Mouse (Mus musculus) brain, embryonic 14.5 days (tissue): ENCODE measurements around the gene Pde4d. TPM values are rescaled to one million over a fixed set of nuclear protein-coding genes. Genes with fewer than 3 reads are reported as not detected.
A peak's percentile ranks its signal among the peaks of the same experiment; 100 is the strongest.

Experiments
- DNase-seq: peaks from one replicate; pipeline ENCODE4 v3.0.0-alpha.2; 2011; ENCODE audit warnings: low read depth
- CTCF ChIP-seq: fragments of 200-500 bp; IDR thresholded peaks from 2 replicates; pipeline ENCODE4 v1.5.1; 2012; ENCODE audit warnings: inconsistent platforms, mild to moderate bottlenecking, moderate library complexity, borderline replicate concordance; ENCODE audit not compliant: insufficient read depth, insufficient read length; ENCODE audit errors: extremely low read depth
- POLR2A ChIP-seq: fragments of 200-500 bp; IDR thresholded peaks from 2 replicates; pipeline ENCODE4 v1.6.1; 2012; ENCODE audit warnings: mild to moderate bottlenecking, inconsistent platforms, borderline replicate concordance; ENCODE audit not compliant: poor library complexity, insufficient read depth, insufficient read length, severe bottlenecking; ENCODE audit errors: extremely low read depth
- polyA plus RNA-seq: library from polyadenylated mRNA; depleted of rRNA; stranded (reverse); fragments of >200 nt; gene quantifications from 2 replicates; pipeline ENCODE4 v1.2.3, GENCODE M21; 2012

The Pde4d gene
- polyA plus RNA-seq, 1 experiment: 34.9 TPM

DNA sequence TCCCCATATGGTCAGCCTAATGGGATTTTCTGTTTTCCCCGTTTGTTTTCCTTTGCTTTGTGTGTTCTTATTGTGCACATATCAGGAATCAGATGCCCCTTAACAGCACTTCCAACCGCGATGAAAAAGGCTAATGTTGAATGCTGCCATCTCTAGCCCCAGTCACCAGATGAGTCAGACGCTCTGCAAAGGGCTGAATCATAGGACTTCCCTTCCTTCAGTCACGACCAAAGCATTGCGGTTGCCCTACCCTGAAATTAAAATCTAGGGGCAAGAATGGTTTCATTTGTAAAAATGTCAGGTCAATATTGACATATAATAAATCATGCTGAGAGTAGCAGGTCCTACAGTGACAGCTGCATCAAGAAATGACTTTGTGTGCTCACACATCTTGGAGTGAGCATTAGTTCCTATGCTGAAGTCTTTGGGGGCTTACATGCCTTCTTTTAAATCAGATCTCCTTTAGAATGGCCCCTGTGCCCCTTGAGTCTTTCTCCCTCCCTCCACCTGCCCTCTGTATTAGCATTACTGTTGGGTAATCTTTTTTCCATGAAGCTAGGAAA is 370.2 kb downstream of the Pde4d start:
- no peak for TF ChIP-seq CTCF
- TF ChIP-seq POLR2A: no peak
- DNase-seq: no peak

- TF ChIP-seq POLR2A: no peak
- no peak for TF ChIP-seq CTCF
- DNase-seq: no peak
These were observed 370.7 kb downstream of the Pde4d start for GRCm38 (mm10) chr13:108820487-108820886.

DNA sequence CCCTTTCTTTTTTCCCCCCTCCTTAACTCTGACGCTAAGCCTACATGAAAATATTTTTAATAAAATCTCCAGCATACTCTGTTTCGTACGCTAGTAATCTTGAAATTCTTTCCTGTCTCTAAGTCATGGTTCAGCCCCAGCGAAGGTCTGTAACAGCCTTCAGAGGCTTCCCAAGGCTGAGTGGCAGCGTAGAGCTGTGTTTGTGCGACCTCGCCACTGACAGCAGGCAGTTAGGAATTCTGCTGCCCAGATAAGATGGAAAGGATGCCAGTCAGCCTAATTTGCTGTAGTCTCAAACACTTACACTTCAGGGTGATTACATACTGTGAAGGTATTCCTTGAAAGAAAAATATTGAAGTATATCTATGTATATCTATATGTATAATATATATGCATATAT is 371.5 kb downstream of the Pde4d start:
- no peak for DNase-seq
- TF ChIP-seq POLR2A (no peak), CTCF (no peak)

- peak; percentile 47 for DNase-seq
- no peak for TF ChIP-seq POLR2A
- no peak for TF ChIP-seq CTCF
These were observed 375.0 kb downstream of the Pde4d start for GRCm38 (mm10) chr13:108824638-108825310.

DNA sequence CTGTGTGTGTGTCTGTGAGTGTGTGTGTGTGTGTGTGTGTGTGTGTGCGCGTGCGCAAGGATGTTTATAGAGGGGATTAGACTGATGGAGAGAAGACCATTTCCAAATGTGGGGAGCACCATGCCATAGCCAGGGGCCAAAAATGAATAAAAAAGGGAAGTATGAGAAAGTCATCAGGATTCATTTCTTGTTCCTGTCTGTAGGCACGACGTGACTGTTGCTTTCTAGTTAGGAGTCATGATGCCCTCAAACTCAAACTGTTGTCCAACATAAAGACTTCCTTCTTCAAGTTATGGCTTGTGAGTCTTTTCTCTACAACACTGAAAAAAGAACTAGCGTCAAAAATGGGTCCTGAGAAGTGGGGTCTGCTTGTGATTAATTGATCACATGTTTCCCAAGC is 375.8 kb downstream of the Pde4d start:
- no peak for DNase-seq
- TF ChIP-seq POLR2A (no peak), CTCF (no peak)

GRCm38 (mm10) chr13:108834197-108834596 is 384.4 kb downstream of the Pde4d start:
- TF ChIP-seq POLR2A (no peak), CTCF (no peak)
- DNase-seq: peak; percentile 43

DNA sequence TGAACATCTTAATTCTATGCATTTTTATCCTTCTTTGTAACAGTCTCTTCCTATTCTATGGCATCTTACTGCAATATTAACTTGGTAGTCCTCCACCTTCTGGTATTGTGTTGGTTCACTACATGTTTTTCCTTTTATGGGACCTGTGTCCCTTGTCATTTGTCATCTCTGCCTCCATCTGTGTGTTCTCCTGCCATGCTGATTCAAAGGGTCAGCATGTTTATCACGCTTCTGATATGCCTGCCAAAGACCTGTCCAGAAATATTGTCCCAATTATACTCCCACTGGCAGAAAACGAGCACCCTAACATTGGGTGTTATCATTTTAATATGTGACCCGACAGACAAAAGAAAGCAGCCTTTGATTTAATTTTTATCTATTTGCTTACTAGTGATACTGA is 386.6 kb downstream of the Pde4d start:
- TF ChIP-seq POLR2A (no peak), CTCF (no peak)
- DNase-seq: no peak

DNA sequence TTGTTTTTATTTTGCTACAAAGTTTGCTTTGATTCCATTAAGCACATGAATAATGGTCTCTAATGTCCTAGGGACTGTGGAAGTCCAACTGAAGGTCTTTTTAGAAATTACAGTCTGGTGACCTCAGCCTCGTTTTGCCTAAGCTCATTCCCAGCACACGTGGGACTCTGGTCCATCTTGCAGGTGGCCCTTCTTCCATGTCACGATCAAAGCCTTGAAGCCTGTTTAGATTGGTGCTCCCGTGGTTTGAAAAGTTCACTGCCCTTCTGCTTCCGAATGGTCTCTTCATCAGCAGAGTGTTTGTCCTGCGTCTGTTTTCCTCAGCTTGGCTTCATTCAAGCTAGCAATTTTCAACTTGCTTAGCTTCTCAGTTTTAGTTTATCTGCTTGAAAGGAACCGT is 389.4 kb downstream of the Pde4d start:
- no peak for DNase-seq
- TF ChIP-seq CTCF (no peak), POLR2A (no peak)

GRCm38 (mm10) chr13:108854090-108854489 is 404.3 kb downstream of the Pde4d start:
- DNase-seq: no peak
- TF ChIP-seq CTCF: no peak
- no peak for TF ChIP-seq POLR2A

GRCm38 (mm10) chr13:108856776-108857435 is 407.2 kb downstream of the Pde4d start:
- no peak for DNase-seq
- TF ChIP-seq POLR2A: no peak
- no peak for TF ChIP-seq CTCF

DNA sequence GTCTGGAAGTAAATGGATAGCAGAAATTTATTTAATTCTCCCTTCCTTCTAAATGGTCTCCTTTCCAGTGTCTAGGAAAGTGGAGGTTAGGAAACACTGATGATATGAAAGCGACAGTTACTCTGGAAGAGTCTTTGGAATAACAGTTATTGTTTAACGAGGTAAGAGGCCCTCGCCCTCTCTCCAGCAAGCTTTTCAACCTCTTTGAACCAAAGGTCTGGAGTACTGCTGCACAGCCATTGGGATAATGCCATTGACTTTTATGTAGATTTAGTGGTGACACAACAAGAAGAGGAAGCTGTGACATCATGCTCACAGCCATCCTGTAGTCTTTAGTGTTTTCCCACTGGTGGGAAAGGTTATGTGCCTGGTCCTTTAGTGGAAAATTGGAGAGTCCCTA is 409.6 kb downstream of the Pde4d start:
- TF ChIP-seq POLR2A: no peak
- TF ChIP-seq CTCF: no peak
- DNase-seq: no peak
